Mouse (Mus musculus) intestine, embryonic 14.5 days (tissue): ENCODE measurements around the gene Prkn. TPM values are rescaled to one million over a fixed set of nuclear protein-coding genes. Genes with fewer than 3 reads are reported as not detected.

Source experiments
- ATAC-seq: fragments of 200-750 bp; cut with Nextera tagmentation; replicated peaks from 2 replicates; pipeline ENCODE4 v1.8.0; 2017; ENCODE audit warnings: low read depth, moderate number of reproducible peaks, moderate TSS enrichment, moderate library complexity; ENCODE audit not compliant: low FRiP score, low TSS enrichment
- DNase-seq: peaks from one replicate; pipeline ENCODE4 v3.0.0-alpha.2; 2018; ENCODE audit warnings: low spot score
- H3K27ac ChIP-seq: fragments of 300-500 bp; sonication (generic); 2 replicates; pipeline ENCODE4 v1.5.1; 2014; ENCODE audit warnings: low read depth, mild to moderate bottlenecking, control low read depth
- H3K27me3 ChIP-seq: fragments of 300-500 bp; sonication (generic); replicated peaks from 2 replicates; pipeline ENCODE4 v1.6.1; 2014; ENCODE audit warnings: low read length, control low read depth; ENCODE audit not compliant: control insufficient read depth, insufficient read depth
- H3K36me3 ChIP-seq: fragments of 300-500 bp; sonication (generic); 2 replicates; pipeline ENCODE4 v1.6.1; 2014; ENCODE audit warnings: low read length, control low read depth; ENCODE audit not compliant: control insufficient read depth, insufficient read depth
- H3K4me1 ChIP-seq: fragments of 300-500 bp; sonication (generic); replicated peaks from 2 replicates; pipeline ENCODE4 v1.6.1; 2014; ENCODE audit warnings: low read length, control low read depth, mixed read lengths; ENCODE audit not compliant: control insufficient read depth, insufficient read depth
- H3K4me2 ChIP-seq: fragments of 300-500 bp; sonication (generic); 2 replicates; pipeline ENCODE4 v1.6.1; 2014; ENCODE audit warnings: low read length
- H3K4me3 ChIP-seq: fragments of 300-500 bp; sonication (generic); 2 replicates; pipeline ENCODE4 v1.5.1; 2014; ENCODE audit warnings: low read depth, low read length, control low read depth, mixed read lengths
- H3K9ac ChIP-seq: fragments of 300-500 bp; sonication (generic); 2 replicates; pipeline ENCODE4 v1.6.1; 2014; ENCODE audit warnings: mild to moderate bottlenecking, low read length
- H3K9me3 ChIP-seq: fragments of 300-500 bp; sonication (generic); 2 replicates; pipeline ENCODE4 v1.6.1; 2016; ENCODE audit warnings: low read length, control low read depth; ENCODE audit not compliant: control insufficient read depth
- WGBS: fragments of 180-500 bp; shearing (Covaris S2); extraction: QIAGEN DNeasy Blood & Tissue Kit; methylation state at CpG from one replicate; pipeline ENCODE4 v1.1.7; 2014; 5-methylcytosine and 5-hydroxymethylcytosine counted together
- polyA plus RNA-seq: library from polyadenylated mRNA; unstranded; fragments of >200 nt; fragmentation: Nextera tagmentation; extraction: Ambion mirVana; gene quantifications from 2 replicates; pipeline ENCODE4 v1.2.1, GENCODE M21; 2014

Gene Prkn
- polyA plus RNA-seq, 1 experiment from 2014 or later: 2.3 TPM

- Histone ChIP-seq H3K27ac (no peak overlapping the region), H3K4me2 (no peak overlapping the region), H3K36me3 (no peaks in the 10 kb centered on the region), H3K4me1 (no peaks in the 10 kb centered on the region), H3K9me3 (no peaks in the 10 kb centered on the region), H3K4me3 (no peak overlapping the region), H3K27me3 (no peaks in the 10 kb centered on the region), H3K9ac (no peak overlapping the region)
- ATAC-seq (no peak), DNase-seq (no peak)
- WGBS: 84% methylated on average over 3 of the region's 3 CpGs
Measured at GRCm38 (mm10) chr17:11656878-11657277, 816.7 kb downstream of the Prkn start.

DNA sequence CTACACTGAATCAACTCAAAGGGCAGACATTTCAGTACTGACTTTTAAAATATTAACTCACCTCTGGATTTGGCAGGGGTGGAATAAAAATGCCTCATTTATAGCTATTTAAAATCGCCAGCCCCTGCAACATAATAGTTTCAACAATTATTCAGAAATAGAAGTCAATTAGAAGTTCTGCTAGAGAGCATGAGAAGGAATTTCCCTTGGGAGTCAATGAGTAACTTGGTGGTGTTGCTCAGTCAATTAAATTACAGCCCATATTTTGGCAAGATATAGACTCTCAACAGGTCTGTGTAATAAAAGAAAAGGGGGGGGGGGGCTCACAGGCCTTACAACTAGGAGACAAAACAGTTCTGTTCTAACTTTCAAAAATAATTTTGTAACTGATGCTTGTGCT is 821.7 kb downstream of the Prkn start:
- 69% methylated on average over 1 of the region's 1 CpGs for WGBS
- Histone ChIP-seq H3K27me3 (no peaks in the 10 kb centered on the region), H3K9me3 (no peaks in the 10 kb centered on the region), H3K4me3 (no peak overlapping the region), H3K27ac (no peak overlapping the region), H3K9ac (no peak overlapping the region), H3K4me2 (no peak overlapping the region), H3K36me3 (no peaks in the 10 kb centered on the region), H3K4me1 (no peaks in the 10 kb centered on the region)
- DNase-seq: no peak
- ATAC-seq: no peak

DNA sequence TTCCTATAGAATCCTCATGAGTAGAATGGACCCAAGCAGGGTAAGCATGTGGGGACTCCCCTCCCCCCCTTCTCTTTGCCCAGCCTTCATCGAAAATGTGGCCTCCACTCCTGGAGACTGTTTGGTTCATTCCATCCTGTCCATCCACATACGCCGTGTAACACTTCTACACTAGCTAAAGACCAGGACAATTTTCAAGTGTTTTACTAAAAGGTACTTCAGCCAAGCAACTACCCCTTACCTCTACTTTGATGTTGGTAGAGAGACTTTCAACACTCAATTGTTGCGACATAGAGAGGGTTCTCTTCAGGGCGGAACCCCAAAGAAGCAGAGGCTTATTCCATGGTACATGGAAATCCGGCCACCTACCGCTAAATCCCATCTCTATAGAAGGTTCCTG is 823.3 kb downstream of the Prkn start:
- Histone ChIP-seq H3K36me3 (no peaks in the 10 kb centered on the region), H3K4me1 (no peaks in the 10 kb centered on the region), H3K4me3 (no peak overlapping the region), H3K9me3 (no peaks in the 10 kb centered on the region), H3K27ac (no peak overlapping the region), H3K4me2 (no peak overlapping the region), H3K9ac (no peak overlapping the region), H3K27me3 (no peaks in the 10 kb centered on the region)
- ATAC-seq: no peak
- WGBS: 90% methylated on average over 7 of the region's 7 CpGs
- DNase-seq: no peak

- Histone ChIP-seq H3K4me3 (0 out of 2 replicates have a peak overlapping the region, but pooled peaks have one; percentile 1), H3K4me2 (peak overlapping the region; percentile 35), H3K9ac (no peak overlapping the region), H3K27me3 (no peaks in the 10 kb centered on the region), H3K9me3 (no peaks in the 10 kb centered on the region), H3K4me1 (no peaks in the 10 kb centered on the region), H3K36me3 (no peaks in the 10 kb centered on the region), H3K27ac (no peak overlapping the region)
- WGBS: 42% methylated on average over 20 of the region's 20 CpGs
- DNase-seq: no peak
- ATAC-seq: no peak
Measured at GRCm38 (mm10) chr17:11664610-11665345, 824.6 kb downstream of the Prkn start.

DNA sequence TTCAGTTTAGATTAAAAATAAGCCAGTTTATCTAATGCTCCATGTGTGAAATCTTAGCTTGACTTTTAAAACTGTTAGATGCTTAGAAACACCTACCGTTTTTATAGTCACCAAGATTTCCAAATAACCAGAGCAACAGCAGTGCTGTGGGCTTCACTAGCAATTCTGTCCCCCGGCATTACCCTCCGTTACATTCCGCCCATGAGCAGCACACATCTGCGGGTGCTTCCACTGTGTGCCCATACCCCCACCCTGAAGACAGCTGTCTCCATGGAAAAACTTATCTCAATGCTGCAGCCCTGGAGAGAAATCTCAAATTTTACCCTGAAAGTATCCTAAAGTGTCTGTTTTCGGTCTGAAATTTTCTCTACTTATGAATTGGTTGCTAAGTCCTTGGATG is 839.5 kb downstream of the Prkn start:
- Histone ChIP-seq H3K36me3 (no peaks in the 10 kb centered on the region), H3K4me3 (no peak overlapping the region), H3K9ac (no peak overlapping the region), H3K4me2 (no peak overlapping the region), H3K27ac (no peak overlapping the region), H3K27me3 (no peaks in the 10 kb centered on the region; the same call in 1 of the 2 replicates), H3K4me1 (no peaks in the 10 kb centered on the region), H3K9me3 (no peaks in the 10 kb centered on the region)
- 90% methylated on average over 6 of the region's 6 CpGs for WGBS
- DNase-seq (no peak), ATAC-seq (no peak)

DNA sequence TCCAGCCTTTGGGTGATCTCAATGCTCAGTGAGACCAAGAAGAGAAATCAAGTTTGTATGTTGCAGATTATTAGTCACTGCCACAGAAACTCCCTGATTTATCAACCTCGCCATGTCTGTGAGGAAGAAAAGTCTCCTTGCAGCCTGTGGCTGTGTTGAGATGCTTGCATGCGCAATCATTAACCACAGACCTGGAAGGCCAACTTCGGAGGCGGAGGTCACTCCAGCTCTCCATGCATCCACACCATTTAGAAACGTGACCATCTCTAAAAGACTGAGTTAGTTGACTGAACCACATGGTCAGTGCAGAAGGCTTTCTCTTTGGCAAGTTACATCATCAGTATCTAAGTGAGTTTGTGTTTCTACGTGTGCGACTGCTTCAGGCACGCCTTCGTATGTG is 840.3 kb downstream of the Prkn start:
- Histone ChIP-seq H3K9ac (no peak overlapping the region), H3K4me2 (no peak overlapping the region), H3K27ac (no peak overlapping the region), H3K36me3 (no peaks in the 10 kb centered on the region), H3K4me1 (no peaks in the 10 kb centered on the region), H3K27me3 (no peaks in the 10 kb centered on the region; the same call in 1 of the 2 replicates), H3K4me3 (no peak overlapping the region), H3K9me3 (no peaks in the 10 kb centered on the region)
- no peak for DNase-seq
- ATAC-seq: no peak
- 85% methylated on average over 9 of the region's 9 CpGs for WGBS

DNA sequence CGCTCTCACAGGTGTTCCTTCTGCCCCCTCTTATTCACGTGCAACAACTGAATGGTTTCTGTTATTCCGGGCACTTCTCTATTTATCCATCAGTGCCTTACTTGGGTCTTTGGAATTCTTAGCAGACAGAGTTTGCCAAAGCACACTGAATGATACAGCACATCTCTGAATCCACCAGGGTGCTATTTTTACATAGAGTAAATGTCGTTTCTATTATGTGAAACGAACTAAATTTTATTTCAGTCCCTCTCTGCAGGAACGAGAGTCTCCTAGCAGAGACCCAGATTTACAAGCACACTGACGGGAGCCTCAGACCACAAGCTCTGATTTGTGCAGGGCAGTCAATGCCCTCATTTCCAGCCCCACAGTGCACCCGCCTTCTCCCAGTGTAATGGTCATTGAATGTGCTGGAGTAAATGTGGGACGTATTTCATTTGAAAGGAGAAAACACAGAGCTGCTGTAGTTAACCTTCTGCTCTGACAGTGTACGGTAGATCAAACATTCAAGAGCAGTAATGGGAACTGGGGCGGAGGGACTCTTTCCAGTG is 841.7 kb downstream of the Prkn start:
- no peak for DNase-seq
- 56% methylated on average over 11 of the region's 11 CpGs for WGBS
- Histone ChIP-seq H3K27me3 (no peaks in the 10 kb centered on the region; the same call in 1 of the 2 replicates), H3K9ac (no peak overlapping the region), H3K4me1 (no peaks in the 10 kb centered on the region), H3K36me3 (no peaks in the 10 kb centered on the region), H3K4me3 (no peak overlapping the region), H3K4me2 (no peak overlapping the region), H3K9me3 (no peaks in the 10 kb centered on the region), H3K27ac (no peak overlapping the region)
- no peak for ATAC-seq

- Histone ChIP-seq H3K9ac (no peak overlapping the region), H3K4me3 (no peak overlapping the region), H3K9me3 (no peaks in the 10 kb centered on the region), H3K4me1 (no peaks in the 10 kb centered on the region), H3K27me3 (no peaks in the 10 kb centered on the region), H3K36me3 (no peaks in the 10 kb centered on the region), H3K27ac (no peak overlapping the region), H3K4me2 (no peak overlapping the region)
- ATAC-seq (no peak), DNase-seq (no peak)
- 89% methylated on average over 4 of the region's 4 CpGs for WGBS
Measured at GRCm38 (mm10) chr17:11705005-11705404, 864.8 kb downstream of the Prkn start.

DNA sequence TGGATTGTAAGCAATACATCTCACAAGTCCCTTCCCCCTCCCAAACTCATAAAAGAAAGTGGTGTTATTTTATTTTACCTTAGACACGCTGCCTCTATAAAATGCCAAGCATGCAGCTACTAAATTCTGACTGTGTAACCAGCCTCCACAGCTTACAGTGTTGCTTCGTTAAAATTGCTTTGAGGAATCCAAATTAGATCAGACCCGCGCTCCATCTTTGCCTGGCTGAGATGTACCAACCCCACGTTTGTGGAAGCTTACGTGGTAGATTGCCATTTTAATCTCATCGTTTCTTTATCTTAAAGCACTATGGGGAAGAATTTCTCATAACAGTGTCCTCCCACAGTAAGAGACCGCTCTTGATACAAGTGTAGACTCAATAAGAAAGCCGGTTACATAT is 865.6 kb downstream of the Prkn start:
- DNase-seq (no peak), ATAC-seq (no peak)
- 82% methylated on average over 9 of the region's 9 CpGs for WGBS
- Histone ChIP-seq H3K36me3 (no peaks in the 10 kb centered on the region), H3K9me3 (no peaks in the 10 kb centered on the region), H3K27me3 (no peaks in the 10 kb centered on the region), H3K27ac (no peak overlapping the region), H3K4me1 (no peaks in the 10 kb centered on the region), H3K4me3 (no peak overlapping the region), H3K9ac (no peak overlapping the region), H3K4me2 (no peak overlapping the region)
